15 mouse cellular contexts compared by ENCODE assay signal in the genomic region with DNA sequence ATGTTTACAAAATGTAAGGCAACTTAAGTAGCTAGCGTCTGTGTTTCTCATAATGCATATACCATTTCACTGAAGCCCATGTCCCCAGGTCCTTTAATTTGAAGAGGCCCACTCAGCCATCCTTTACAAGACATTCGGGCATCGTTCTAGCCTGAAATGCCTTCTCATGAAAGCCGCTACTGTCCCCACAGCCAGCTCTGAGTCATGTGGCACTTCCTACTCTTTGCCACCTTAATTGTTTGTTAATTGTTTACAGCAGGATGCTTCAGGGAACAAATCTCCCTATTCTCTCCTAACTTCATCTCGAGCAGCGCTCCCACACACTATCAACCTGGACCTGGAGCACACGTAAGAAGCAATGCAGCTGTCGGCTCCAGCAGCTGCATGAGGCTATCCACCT.
"Had no signal": no experiment of that assay in that cellular context is flagged by ENCODE, and none has a peak within 500 bp of the region (broad histone marks: within the 10 kb centered on the region; RNA-seq: fewer than 3 reads in every experiment).

No protein-coding gene starts in this region.

- ATAC-seq: intestine, embryonic 15.5 days; lung, postnatal 0 days; midbrain, embryonic 13.5 days had no signal

- H3K9me3 ChIP-seq: intestine, embryonic 15.5 days; kidney, embryonic 15.5 days; limb, embryonic 12.5 days; midbrain, embryonic 13.5 days; neural tube, embryonic 12.5 days had no signal

- H3K36me3 ChIP-seq: intestine, embryonic 15.5 days; kidney, embryonic 15.5 days; limb, embryonic 12.5 days; midbrain, embryonic 13.5 days; neural tube, embryonic 12.5 days had no signal

- H3K4me2 ChIP-seq: intestine, embryonic 15.5 days; kidney, embryonic 15.5 days; limb, embryonic 12.5 days; midbrain, embryonic 13.5 days; neural tube, embryonic 12.5 days had no signal

- H3K9ac ChIP-seq: intestine, embryonic 15.5 days; kidney, embryonic 15.5 days; limb, embryonic 12.5 days; liver, embryonic 14.5 days; midbrain, embryonic 13.5 days; neural tube, embryonic 12.5 days had no signal

- H3K27ac ChIP-seq: intestine, embryonic 15.5 days; kidney, embryonic 15.5 days; limb, embryonic 12.5 days; liver, embryonic 14.5 days; midbrain, embryonic 13.5 days; neural tube, embryonic 12.5 days had no signal

- H3K4me3 ChIP-seq: intestine, embryonic 15.5 days; kidney, embryonic 15.5 days; limb, embryonic 12.5 days; midbrain, embryonic 13.5 days; neural tube, embryonic 12.5 days had no signal

- DNase-seq: kidney, adult 2 months; kidney, postnatal 25 days; liver; lung, adult 2 months; lung, postnatal 36 days; right cerebral cortex, adult 18-20 months; right cerebral cortex, postnatal 25 days; thymus, postnatal 14 days had no signal

- H3K27me3 ChIP-seq: intestine, embryonic 15.5 days; kidney, embryonic 15.5 days; limb, embryonic 12.5 days; midbrain, embryonic 13.5 days; neural tube, embryonic 12.5 days had no signal
